Comparison of ENCODE assay signal across 10 mouse cellular contexts in genomic region chr6:33137823-33138222, GRCm38 (mm10).
DNase-seq lines count a peak whose midpoint lies in the region; ATAC-seq lines count a peak whose summit lies in the region.
"Had no signal": no experiment of that assay in that cellular context is flagged by ENCODE, and none has a peak within 500 bp of the region (broad histone marks: within the 10 kb centered on the region; RNA-seq: fewer than 3 reads in every experiment).

No protein-coding gene starts in this region.

- H3K27me3 ChIP-seq in embryonic facial prominence, embryonic 10.5 days (replicated peaks; ENCODE audit: low read depth, poor library complexity, severe bottlenecking): no peaks in the 10 kb centered on the region

- no peaks in the 10 kb centered on the region for H3K9me3 ChIP-seq in embryonic facial prominence, embryonic 10.5 days

- H3K4me1 ChIP-seq in embryonic facial prominence, embryonic 10.5 days: no peaks in the 10 kb centered on the region

- H3K27ac ChIP-seq in embryonic facial prominence, embryonic 10.5 days (replicated peaks): no peak overlapping the region

- WGBS in embryonic facial prominence, embryonic 10.5 days: 46% methylated on average over 8 of the region's 8 CpGs

- no peak overlapping the region for H3K4me3 ChIP-seq in embryonic facial prominence, embryonic 10.5 days

- H3K36me3 ChIP-seq in embryonic facial prominence, embryonic 10.5 days (replicated peaks): no peaks in the 10 kb centered on the region

- ATAC-seq in erythroblast, adult 5-6 weeks (replicated peaks; ENCODE audit: low FRiP score, poor library complexity, severe bottlenecking): no peak
- no peak for ATAC-seq in granulocyte monocyte progenitor cell, adult 5-6 weeks (replicated peaks; ENCODE audit: poor library complexity, severe bottlenecking)
- ATAC-seq: inflammation-experienced regulatory T-cells, adult 6 months; midbrain, embryonic 16.5 days had no signal

- peak; percentile 72 to 73 for DNase-seq in kidney, postnatal 4 days
- DNase-seq in kidney, adult 9 months: no peak
- DNase-seq in 416B (ENCODE audit: low read depth) (peak; percentile 46), ES-CJ7 (ENCODE audit: low read depth, low spot score) (peak; percentile 31)
- peak; percentile 62 for DNase-seq in embryonic facial prominence, embryonic 10.5 days (ENCODE audit: low spot score)
- DNase-seq: left cerebral cortex, postnatal 4 days had no signal
